ENCODE assay signal across 15 mouse cellular contexts in the genomic region with DNA sequence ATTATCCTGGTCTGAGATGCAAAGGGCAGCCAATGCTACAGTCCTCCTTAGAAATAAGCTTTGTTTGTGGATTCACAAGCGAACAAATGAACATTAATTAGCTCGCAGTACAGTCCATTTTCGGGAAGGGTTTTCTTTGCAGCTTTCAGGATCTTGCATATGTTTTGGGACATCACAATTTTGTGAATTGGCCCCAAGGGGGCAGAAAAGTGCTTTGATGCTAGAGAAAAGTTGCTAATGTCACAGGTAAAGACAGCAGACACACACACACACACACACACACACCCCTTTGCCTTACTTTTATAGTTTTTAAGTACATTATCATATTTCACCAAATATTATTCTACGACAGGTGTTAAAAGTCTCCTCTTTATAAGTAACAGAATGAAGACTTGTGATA.
DNase-seq lines count a peak whose midpoint lies in the region; ATAC-seq and TF ChIP-seq lines count a peak whose summit lies in the region.
"Had no signal": no experiment of that assay in that cellular context is flagged by ENCODE, and none has a peak within 500 bp of the region (broad histone marks: within the 10 kb centered on the region; RNA-seq: fewer than 3 reads in every experiment).

No protein-coding gene starts in this region.

- no peak overlapping the region for H3K9ac ChIP-seq in kidney, embryonic 14.5 days (ENCODE audit: low read depth, low read length)
- no peak overlapping the region for H3K9ac ChIP-seq in midbrain, postnatal 0 days (replicated peaks; ENCODE audit: low read length, poor library complexity, severe bottlenecking)
- no peak overlapping the region for H3K9ac ChIP-seq in midbrain, embryonic 13.5 days (replicated peaks)
- H3K9ac ChIP-seq in stomach, embryonic 15.5 days = no peak overlapping the region
- H3K9ac ChIP-seq: embryonic facial prominence, embryonic 12.5 days; forebrain, embryonic 13.5 days; neural tube, embryonic 15.5 days had no signal

- peak; percentile 38 for TF ChIP-seq CTCF in midbrain, postnatal 0 days (IDR thresholded peaks at IDR 0.05)

- H3K27me3 ChIP-seq in kidney, embryonic 14.5 days (ENCODE audit: control insufficient read depth, insufficient read depth, low read length) = no peaks in the 10 kb centered on the region
- no peaks in the 10 kb centered on the region for H3K27me3 ChIP-seq in midbrain, postnatal 0 days (ENCODE audit: insufficient read depth, low read length)
- H3K27me3 ChIP-seq in midbrain, embryonic 13.5 days = no peaks in the 10 kb centered on the region
- H3K27me3 ChIP-seq in stomach, embryonic 15.5 days (replicated peaks) = no peaks in the 10 kb centered on the region
- H3K27me3 ChIP-seq: embryonic facial prominence, embryonic 12.5 days; forebrain, embryonic 13.5 days; neural tube, embryonic 15.5 days had no signal

- no peaks in the 10 kb centered on the region for H3K4me1 ChIP-seq in kidney, embryonic 14.5 days (ENCODE audit: control insufficient read depth, insufficient read depth, low read length)
- H3K4me1 ChIP-seq in midbrain, postnatal 0 days (ENCODE audit: insufficient read depth, low read length) = peaks cover 10% of the 10 kb centered on the region; the same call in 1 of the 2 replicates
- H3K4me1 ChIP-seq in midbrain, embryonic 13.5 days (replicated peaks) = 0 out of 2 replicates have a peak, but pooled peaks cover 10% of the 10 kb centered on the region
- H3K4me1 ChIP-seq in stomach, embryonic 15.5 days = no peaks in the 10 kb centered on the region

- H3K27ac ChIP-seq in kidney, embryonic 14.5 days (ENCODE audit: low read depth, low read length) = no peak overlapping the region
- H3K27ac ChIP-seq in midbrain, postnatal 0 days (ENCODE audit: low read depth, low read length) = no peak overlapping the region
- no peak overlapping the region for H3K27ac ChIP-seq in midbrain, embryonic 13.5 days
- peak overlapping the region; percentile 16; the same call in 1 of the 2 replicates for H3K27ac ChIP-seq in stomach, embryonic 15.5 days
- H3K27ac ChIP-seq: embryonic facial prominence, embryonic 12.5 days; forebrain, embryonic 13.5 days had no signal

- H3K4me3 ChIP-seq in kidney, embryonic 14.5 days (ENCODE audit: low read length) = no peak overlapping the region
- no peak overlapping the region for H3K4me3 ChIP-seq in midbrain, postnatal 0 days (ENCODE audit: low read depth, low read length)
- no peak overlapping the region for H3K4me3 ChIP-seq in midbrain, embryonic 13.5 days (replicated peaks)
- H3K4me3 ChIP-seq in stomach, embryonic 15.5 days (replicated peaks) = no peak overlapping the region
- H3K4me3 ChIP-seq: embryonic facial prominence, embryonic 12.5 days; forebrain, embryonic 13.5 days; neural tube, embryonic 15.5 days had no signal

- DNase-seq in adrenal gland, postnatal 25 days = peak; percentile 14
- no peak for DNase-seq in adrenal gland, adult 2 months
- DNase-seq in kidney, adult 11 months = peak; percentile 37
- peak; percentile 26 for DNase-seq in midbrain, postnatal 0 days (ENCODE audit: low spot score)
- DNase-seq in T-cell, adult 2 months (ENCODE audit: low spot score) = no peak
- DNase-seq: B cell, adult 2 months; cerebellum, adult 2 months; right cerebral cortex, postnatal 4 days had no signal

- no peaks in the 10 kb centered on the region for H3K9me3 ChIP-seq in kidney, embryonic 14.5 days (ENCODE audit: control insufficient read depth, low read length)
- no peaks in the 10 kb centered on the region for H3K9me3 ChIP-seq in midbrain, postnatal 0 days (ENCODE audit: low read length)
- H3K9me3 ChIP-seq in midbrain, embryonic 13.5 days = no peaks in the 10 kb centered on the region
- H3K9me3 ChIP-seq in stomach, embryonic 15.5 days = no peaks in the 10 kb centered on the region
- H3K9me3 ChIP-seq: embryonic facial prominence, embryonic 12.5 days; forebrain, embryonic 13.5 days; neural tube, embryonic 15.5 days had no signal

- WGBS in kidney, embryonic 14.5 days = 81% methylated on average over 4 of the region's 4 CpGs
- WGBS in midbrain, postnatal 0 days = 82% methylated on average over 4 of the region's 4 CpGs
- 80% methylated on average over 4 of the region's 4 CpGs for WGBS in midbrain, embryonic 13.5 days
- WGBS in stomach, embryonic 15.5 days = 66% methylated on average over 4 of the region's 4 CpGs

- no peak for ATAC-seq in kidney, embryonic 14.5 days (ENCODE audit: low FRiP score, low TSS enrichment)
- no peak for ATAC-seq in midbrain, postnatal 0 days (ENCODE audit: low FRiP score)
- no peak for ATAC-seq in midbrain, embryonic 13.5 days
- ATAC-seq in stomach, embryonic 15.5 days (ENCODE audit: insufficient read depth, low FRiP score, low read depth) = no peak
- ATAC-seq: forebrain, embryonic 13.5 days; midbrain, embryonic 16.5 days had no signal

- no peak overlapping the region for H3K4me2 ChIP-seq in kidney, embryonic 14.5 days (replicated peaks; ENCODE audit: low read depth, low read length)
- H3K4me2 ChIP-seq in midbrain, postnatal 0 days (ENCODE audit: low read depth, low read length, poor library complexity, severe bottlenecking) = no peak overlapping the region
- H3K4me2 ChIP-seq in midbrain, embryonic 13.5 days (replicated peaks) = no peak overlapping the region
- H3K4me2 ChIP-seq in stomach, embryonic 15.5 days = no peak overlapping the region
- H3K4me2 ChIP-seq: embryonic facial prominence, embryonic 12.5 days; forebrain, embryonic 13.5 days; neural tube, embryonic 15.5 days had no signal

- no peaks in the 10 kb centered on the region for H3K36me3 ChIP-seq in kidney, embryonic 14.5 days (ENCODE audit: control insufficient read depth, insufficient read depth, low read length)
- H3K36me3 ChIP-seq in midbrain, postnatal 0 days (ENCODE audit: insufficient read depth, low read length) = no peaks in the 10 kb centered on the region
- H3K36me3 ChIP-seq in midbrain, embryonic 13.5 days = no peaks in the 10 kb centered on the region
- H3K36me3 ChIP-seq in stomach, embryonic 15.5 days = no peaks in the 10 kb centered on the region
- H3K36me3 ChIP-seq: embryonic facial prominence, embryonic 12.5 days; neural tube, embryonic 15.5 days had no signal

Comparison
In these comparisons a context has a peak if more than half of its experiments do, and no peak if none do; other contexts are left out.
1. DNase-seq: peak in adrenal gland, postnatal 25 days (single experiment), kidney, adult 11 months (single experiment) and midbrain, postnatal 0 days (single experiment); none in adrenal gland, adult 2 months (single experiment) and T-cell, adult 2 months (single experiment).